Mouse (Mus musculus) olfactory bulb, adult 2 months (tissue): Measurements from ENCODE around the gene Sf3b4.

Experiments used
- CTCF ChIP-seq: fragments of 200-500 bp; IDR thresholded peaks from 2 replicates; pipeline ENCODE4 v1.5.1; 2012; ENCODE audit warnings: low read depth, mild to moderate bottlenecking, low read length, moderate library complexity; ENCODE audit not compliant: insufficient read depth
- POLR2A ChIP-seq: fragments of 200-500 bp; IDR thresholded peaks from 2 replicates; pipeline ENCODE4 v1.6.1; 2012; ENCODE audit warnings: mild to moderate bottlenecking, low read depth, low read length, moderate library complexity; ENCODE audit not compliant: insufficient read depth

DNA sequence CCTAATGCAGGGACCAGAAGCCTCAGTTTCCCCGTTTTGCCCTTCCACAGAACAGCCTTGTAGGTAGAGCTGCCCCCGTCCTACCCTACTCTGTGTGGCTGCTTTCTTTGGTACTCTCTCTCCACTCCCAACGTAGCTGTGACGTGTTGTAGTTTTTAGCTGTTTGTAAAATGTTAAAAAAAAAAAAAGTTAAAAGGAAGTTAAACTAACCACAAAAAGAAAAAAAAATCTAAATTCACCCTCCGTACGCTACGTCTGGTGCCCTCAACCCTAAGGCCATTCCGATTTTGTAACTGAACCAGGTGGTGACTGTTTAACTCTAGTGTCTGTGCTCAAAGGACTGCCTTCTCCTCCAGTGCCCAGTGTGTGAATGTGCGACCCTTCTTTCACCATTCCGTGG, 22.8 kb downstream of the Sf3b4 start:
- TF ChIP-seq CTCF (no peak), POLR2A (no peak)
